Mouse (Mus musculus) CH12.LX (cell line): Measurements from ENCODE around the gene Dbx2. TPM values are rescaled to one million over a fixed set of nuclear protein-coding genes. Genes with fewer than 3 reads are reported as not detected.

Experiments
- DNase-seq: peaks from one replicate; pipeline ENCODE4 v3.0.0-alpha.2; 2013; ENCODE audit errors: extremely low read depth
- H3K27ac ChIP-seq: 2 replicates; pipeline ENCODE4 v1.5.1; 2012; ENCODE audit warnings: low read depth, mild to moderate bottlenecking, control low read depth, moderate library complexity; ENCODE audit not compliant: insufficient read depth
- H3K27me3 ChIP-seq: replicated peaks from 2 replicates; pipeline ENCODE3; 2012; ENCODE audit warnings: inconsistent platforms
- H3K36me3 ChIP-seq, 2 experiments: replicated peaks in 1 of 2; 2 replicates each; pipeline versions ENCODE3 to v1.6.1; 2012; ENCODE audit warnings: inconsistent platforms in 1 of 2, low read length in 1 of 2, mild to moderate bottlenecking in 1 of 2, mixed read lengths in 1 of 2, moderate library complexity in 1 of 2; ENCODE audit not compliant: control insufficient read depth in 1 of 2, insufficient read depth in 1 of 2
- H3K4me1 ChIP-seq, 2 experiments: 2 replicates each; pipeline ENCODE4 v1.6.1; 2012; ENCODE audit warnings: inconsistent platforms in 1 of 2, moderate library complexity in 1 of 2; ENCODE audit not compliant: insufficient read depth in 2 of 2, control insufficient read depth in 1 of 2
- H3K4me2 ChIP-seq: 2 replicates; pipeline ENCODE4 v1.6.1; 2012; ENCODE audit warnings: low read depth, mild to moderate bottlenecking, control low read depth; ENCODE audit not compliant: poor library complexity, insufficient read depth, severe bottlenecking
- H3K4me3 ChIP-seq, 3 experiments: fragments of 150-350 bp in 1 of 3; sonication (generic) in 1 of 3; replicated peaks in 1 of 3; 2 replicates each; pipeline versions ENCODE3 to v1.5.1; 2011 to 2012; ENCODE audit warnings: low read depth in 2 of 3, low read length in 2 of 3, mild to moderate bottlenecking in 2 of 3, moderate library complexity in 2 of 3, control low read depth in 1 of 3, improper control_type of control experiment in 1 of 3, inconsistent platforms in 1 of 3, mixed read lengths in 1 of 3; ENCODE audit not compliant: poor library complexity in 1 of 3
- H3K79me2 ChIP-seq: replicated peaks from 2 replicates; pipeline ENCODE4 v1.6.1; 2012; ENCODE audit warnings: mild to moderate bottlenecking, moderate library complexity; ENCODE audit not compliant: control insufficient read depth, poor library complexity, insufficient read depth, severe bottlenecking; ENCODE audit errors: extremely low read depth
- H3K9ac ChIP-seq: 2 replicates; pipeline ENCODE4 v1.6.1; 2012; ENCODE audit warnings: low read depth, mild to moderate bottlenecking, control low read depth, moderate library complexity; ENCODE audit not compliant: insufficient read depth
- H3K9me3 ChIP-seq: replicated peaks from 2 replicates; pipeline ENCODE3; 2012; ENCODE audit warnings: low read length, inconsistent platforms, mixed read lengths
- BHLHE40 ChIP-seq: IDR thresholded peaks from 2 replicates; pipeline ENCODE4 v1.6.1; 2011; ENCODE audit warnings: mild to moderate bottlenecking, low read depth, low read length, improper control_type of control experiment
- CTCF ChIP-seq, 2 experiments: IDR thresholded peaks in 1 of 2; conservative IDR thresholded peaks in 1 of 2; 2 replicates each; pipeline ENCODE4 v1.5.1; 2011 to 2012; ENCODE audit warnings: low read depth in 2 of 2, low read length in 2 of 2, improper control_type of control experiment in 1 of 2, inconsistent platforms in 1 of 2, mild to moderate bottlenecking in 1 of 2, moderate library complexity in 1 of 2
- ETS1 ChIP-seq: conservative IDR thresholded peaks from 2 replicates; pipeline ENCODE4 v1.6.1; 2012; ENCODE audit warnings: low read depth, mild to moderate bottlenecking, inconsistent platforms, low read length, improper control_type of control experiment, moderate library complexity
- GABPA ChIP-seq: IDR thresholded peaks from 2 replicates; pipeline ENCODE4 v1.6.1; 2012; ENCODE audit warnings: low read depth, low read length, improper control_type of control experiment, inconsistent platforms; ENCODE audit not compliant: insufficient replicate concordance
- HCFC1 ChIP-seq: IDR thresholded peaks from 2 replicates; pipeline ENCODE4 v1.6.1; 2012; ENCODE audit warnings: low read depth, mild to moderate bottlenecking, inconsistent platforms, low read length, improper control_type of control experiment
- IRF4 ChIP-seq: IDR thresholded peaks from 2 replicates; pipeline ENCODE4 v1.6.1; 2014; ENCODE audit warnings: low read depth, mild to moderate bottlenecking, inconsistent platforms, low read length, improper control_type of control experiment
- JUN ChIP-seq: IDR thresholded peaks from 2 replicates; pipeline ENCODE4 v1.6.1; 2011; ENCODE audit warnings: low read depth, mild to moderate bottlenecking, low read length, improper control_type of control experiment, moderate library complexity; ENCODE audit not compliant: insufficient read depth
- MAFK ChIP-seq: IDR thresholded peaks from 2 replicates; pipeline ENCODE4 v1.6.1; 2011; ENCODE audit warnings: low read length, improper control_type of control experiment; ENCODE audit not compliant: insufficient replicate concordance
- MEF2A ChIP-seq: IDR thresholded peaks from 2 replicates; pipeline ENCODE4 v1.6.1; 2014; ENCODE audit warnings: low read depth, mild to moderate bottlenecking, inconsistent platforms, low read length, improper control_type of control experiment, borderline replicate concordance
- MXI1 ChIP-seq: IDR thresholded peaks from 2 replicates; pipeline ENCODE4 v1.6.1; 2011; ENCODE audit warnings: mild to moderate bottlenecking, low read depth, low read length, improper control_type of control experiment
- MYC ChIP-seq: IDR thresholded peaks from 2 replicates; pipeline ENCODE4 v1.6.1; 2011; ENCODE audit warnings: low read depth, mild to moderate bottlenecking, improper control_type of control experiment, low read length
- NRF1 ChIP-seq: IDR thresholded peaks from 2 replicates; pipeline ENCODE4 v1.6.1; 2014; ENCODE audit warnings: low read depth, mild to moderate bottlenecking, inconsistent platforms, low read length, improper control_type of control experiment, moderate library complexity
- PAX5 ChIP-seq: IDR thresholded peaks from 2 replicates; pipeline ENCODE4 v1.6.1; 2012; ENCODE audit warnings: low read length, inconsistent platforms, mixed read lengths
- POLR2AphosphoS2 ChIP-seq: IDR thresholded peaks from 2 replicates; pipeline ENCODE4 v1.6.1; 2011; ENCODE audit warnings: low read depth, low read length, improper control_type of control experiment
- RAD21 ChIP-seq: IDR thresholded peaks from 2 replicates; pipeline ENCODE4 v1.6.1; 2011; ENCODE audit warnings: low read depth, mild to moderate bottlenecking, low read length, improper control_type of control experiment, moderate library complexity
- SIN3A ChIP-seq: IDR thresholded peaks from 2 replicates; pipeline ENCODE4 v1.6.1; 2012; ENCODE audit warnings: low read length, improper control_type of control experiment, inconsistent platforms
- SMC3 ChIP-seq: IDR thresholded peaks from 2 replicates; pipeline ENCODE4 v1.6.1; 2011; ENCODE audit warnings: low read depth, low read length, improper control_type of control experiment
- TCF12 ChIP-seq: IDR thresholded peaks from 2 replicates; pipeline ENCODE4 v1.6.1; 2014; ENCODE audit warnings: low read depth, mild to moderate bottlenecking, inconsistent platforms, low read length, improper control_type of control experiment
- USF1 ChIP-seq: IDR thresholded peaks from 2 replicates; pipeline ENCODE4 v1.6.1; 2014; ENCODE audit warnings: low read depth, mild to moderate bottlenecking, inconsistent platforms, low read length, improper control_type of control experiment
- ZC3H11A ChIP-seq: IDR thresholded peaks from 2 replicates; pipeline ENCODE4 v1.6.1; 2012; ENCODE audit warnings: low read depth, mild to moderate bottlenecking, inconsistent platforms, low read length, improper control_type of control experiment
- ZKSCAN1 ChIP-seq: IDR thresholded peaks from 2 replicates; pipeline ENCODE4 v1.6.1; 2012; ENCODE audit warnings: low read depth, inconsistent platforms, low read length, improper control_type of control experiment, borderline replicate concordance
- dilution Hi-C: fragments of 300-500 bp; cut with MboI; formaldehyde crosslinking; loops from 2 replicates; pipeline ENCODE4 v1.14.3; 2020; ENCODE audit warnings: low sequenced_read_pairs; ENCODE audit not compliant: extremely low pct_unique_long_range_greater_than_20kb, extremely low pct_ligation_motif_present
- in situ Hi-C: fragments of 300-500 bp; cut with MboI; formaldehyde crosslinking; loops from 3 replicates; pipeline ENCODE4 v1.14.3; 2019; ENCODE audit warnings: low sequenced_read_pairs, low pct_ligation_motif_present, low pct_unique_long_range_greater_than_20kb, mixed read lengths
- polyA plus RNA-seq: library from polyadenylated mRNA; unstranded; fragments of >175 nt; gene quantifications from 2 replicates; pipeline ENCODE4 v1.2.1, GENCODE M21; 2012; ENCODE audit warnings: low read depth; ENCODE audit not compliant: insufficient read length
- total RNA-seq, 2 experiments: library from RNA; depleted of rRNA; stranded (reverse); fragments of 300-350 nt in 1 of 2; fragments of >200 nt in 1 of 2; gene quantifications; 2 replicates each; pipeline ENCODE4 v1.2.3; 2012 to 2014

Dbx2 gene
- total and polyA plus RNA-seq, 3 experiments, result 0.05 to 0.51 (median 0.47) TPM

DNA sequence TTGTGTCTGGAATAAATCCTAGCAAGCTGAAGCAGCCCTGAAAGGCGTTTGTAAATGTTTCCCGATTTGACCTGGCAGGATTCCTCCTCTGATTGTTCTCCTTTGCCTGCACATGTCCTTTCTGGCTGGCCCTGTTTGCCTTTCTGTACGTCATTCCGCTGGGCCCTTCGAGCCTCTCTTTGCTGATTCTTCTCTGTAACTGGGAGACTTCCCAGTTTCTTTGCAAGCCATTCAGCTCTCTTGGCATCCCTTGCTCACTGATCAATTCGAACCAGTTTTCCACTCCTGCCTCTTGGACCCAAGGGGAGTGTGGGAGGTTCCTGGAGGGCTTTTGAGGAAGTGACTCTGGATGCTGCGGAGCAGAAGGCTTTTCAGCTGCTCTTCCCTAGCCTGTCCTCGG lies 11.4 kb upstream of the Dbx2 start:
- in situ Hi-C loops (no loop called here), dilution Hi-C loops (no loop called here)
- DNase-seq, result no peak
- no peaks in the 10 kb centered on the region for H3K36me3 ChIP-seq
- no peak overlapping the region for H3K4me3 ChIP-seq
- H3K9ac ChIP-seq, result no peak overlapping the region
- H3K9me3 ChIP-seq, result no peaks in the 10 kb centered on the region
- TF ChIP-seq TCF12 (no peak), USF1 (no peak), GABPA (no peak), SMC3 (no peak), NRF1 (no peak), MEF2A (no peak), BHLHE40 (no peak), MAFK (no peak), ZKSCAN1 (no peak), JUN (no peak), RAD21 (no peak)
- no peaks in the 10 kb centered on the region for H3K4me1 ChIP-seq
- H3K4me2 ChIP-seq, result no peak overlapping the region
- no peaks in the 10 kb centered on the region for H3K79me2 ChIP-seq
- no peaks in the 10 kb centered on the region for H3K27me3 ChIP-seq
- H3K27ac ChIP-seq, result no peak overlapping the region

- Histone ChIP-seq H3K4me2 (no peak overlapping the region), H3K79me2 (no peaks in the 10 kb centered on the region), H3K4me3 (no peak overlapping the region), H3K9ac (no peak overlapping the region), H3K9me3 (no peaks in the 10 kb centered on the region), H3K27me3 (no peaks in the 10 kb centered on the region), H3K4me1 (no peaks in the 10 kb centered on the region), H3K27ac (no peak overlapping the region), H3K36me3 (no peaks in the 10 kb centered on the region)
- dilution Hi-C loops (no loop called here), in situ Hi-C loops (no loop called here)
- no peak for DNase-seq
- TF ChIP-seq TCF12 (no peak), USF1 (no peak), ETS1 (no peak), ZKSCAN1 (no peak), POLR2AphosphoS2 (no peak), ZC3H11A (no peak), MXI1 (no peak; the same call in 1 of the 2 replicates), HCFC1 (no peak), CTCF (conservative IDR thresholded peaks at IDR 0.05 in 1 of 2, IDR thresholded peaks at IDR 0.05 in 1 of 2; ENCODE audit: low read depth in 2 of 2, low read length in 2 of 2) (no peak), PAX5 (no peak), SMC3 (no peak), MYC (no peak), BHLHE40 (no peak), SIN3A (no peak), IRF4 (no peak), GABPA (no peak), MEF2A (no peak)
These were observed 9.2 kb upstream of the Dbx2 start for GRCm38 (mm10) chr15:95665002-95665401.
